Mouse (Mus musculus): Measurements from ENCODE around the gene Gm3238.
"Not testable (repeated sequence)": the region's sequence is repeated elsewhere in the genome, so short reads cannot be mapped to it uniquely, and the experiment has no call there.

Gene Gm3238

GRCm38 (mm10) chr10:77741924-77742688 is 29.0 kb downstream of the Gm3238 start, which contains the start of gene Gm18596:
Gene Gm18596, minus strand, starts transcription at chr10:77742638.
- not testable (repeated sequence) for DNase-seq (ENCODE audit: low spot score)

DNA sequence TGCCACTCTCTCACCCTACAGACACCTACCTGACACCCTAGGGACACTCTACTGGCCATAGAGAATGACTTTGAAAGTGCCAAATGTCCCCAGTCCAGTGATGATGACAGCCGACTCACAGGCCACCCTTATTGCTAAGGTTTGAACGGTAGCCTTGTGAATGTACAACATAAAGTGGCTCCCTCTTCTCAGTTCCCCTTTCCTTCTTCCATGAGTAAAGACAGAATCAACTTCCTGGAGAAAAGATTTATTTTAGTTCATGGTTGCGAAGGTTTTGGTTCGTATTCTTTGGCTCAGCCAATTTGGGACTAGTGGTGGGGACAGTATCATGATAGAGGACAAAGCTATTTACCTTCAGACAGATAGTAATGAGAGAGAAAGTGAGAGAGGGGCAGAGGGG is 32.2 kb downstream of the Gm3238 start:
- no peak for DNase-seq (ENCODE audit: low spot score)

DNA sequence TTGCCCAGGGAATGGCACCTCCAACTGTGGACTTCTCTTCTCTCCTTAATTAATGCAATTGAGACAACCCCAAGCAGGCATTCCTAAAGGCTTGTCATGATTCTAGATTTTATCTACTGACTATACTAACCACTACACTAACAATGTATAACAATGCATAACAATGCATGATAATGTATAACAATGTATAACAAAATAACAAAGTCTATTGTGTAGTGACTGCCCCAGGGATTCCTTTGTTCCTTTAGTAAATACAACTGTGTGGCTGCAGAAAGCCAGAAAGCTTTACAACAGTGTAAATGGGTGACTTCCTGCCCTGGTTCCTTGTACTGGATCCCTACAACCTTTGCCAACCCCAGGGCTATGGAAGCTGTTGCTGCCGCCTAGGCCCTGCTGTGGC is 35.2 kb downstream of the Gm3238 start:
- DNase-seq (ENCODE audit: low spot score): no peak

DNA sequence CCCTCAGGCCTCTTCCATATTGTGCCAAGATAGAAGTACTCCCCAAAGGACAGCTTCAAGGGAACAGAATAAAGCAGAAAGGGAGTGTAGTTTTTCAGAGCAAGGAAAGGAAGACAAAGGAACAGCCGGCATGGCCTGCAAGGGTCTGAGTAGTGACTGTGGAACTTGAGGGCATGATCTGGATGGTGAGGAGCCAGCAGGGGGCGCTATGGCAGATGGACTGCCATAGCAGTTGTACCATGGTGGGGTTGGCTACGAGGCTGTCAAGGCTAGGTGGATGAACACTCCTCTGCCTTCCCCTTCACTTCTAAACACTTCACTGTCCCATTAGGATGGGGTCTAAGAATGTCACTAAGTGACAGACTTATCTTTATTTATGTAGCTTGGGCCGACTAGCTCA is 41.9 kb downstream of the Gm3238 start:
- no peak for DNase-seq (ENCODE audit: low spot score)

GRCm38 (mm10) chr10:77728280-77728679 is 42.8 kb downstream of the Gm3238 start:
- no peak for DNase-seq (ENCODE audit: low spot score)

DNA sequence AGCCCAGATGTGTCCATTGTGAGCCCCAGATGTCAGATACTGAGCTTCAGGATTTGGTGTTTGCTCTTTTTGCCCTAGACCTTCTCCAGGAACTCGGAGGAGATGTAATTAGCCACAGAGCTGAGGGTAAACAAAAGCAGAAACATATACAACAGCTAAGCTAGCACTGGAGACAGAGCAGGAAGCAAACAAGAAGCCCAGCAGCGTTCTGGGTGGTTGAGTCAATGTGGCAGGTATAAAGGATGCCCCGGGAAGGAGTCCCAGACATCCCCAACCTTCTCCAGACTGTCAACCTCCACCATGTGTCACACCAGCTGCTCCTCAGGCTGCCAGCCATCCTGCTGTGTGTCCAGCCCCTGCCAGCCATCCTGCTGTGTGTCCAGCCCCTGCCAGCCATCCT is 44.9 kb downstream of the Gm3238 start, which contains the start of gene Gm10100:
Gm10100 (plus strand) TSS at position 301 of the 400 bp plus-strand sequence.
- no peak for DNase-seq (ENCODE audit: low spot score)

DNA sequence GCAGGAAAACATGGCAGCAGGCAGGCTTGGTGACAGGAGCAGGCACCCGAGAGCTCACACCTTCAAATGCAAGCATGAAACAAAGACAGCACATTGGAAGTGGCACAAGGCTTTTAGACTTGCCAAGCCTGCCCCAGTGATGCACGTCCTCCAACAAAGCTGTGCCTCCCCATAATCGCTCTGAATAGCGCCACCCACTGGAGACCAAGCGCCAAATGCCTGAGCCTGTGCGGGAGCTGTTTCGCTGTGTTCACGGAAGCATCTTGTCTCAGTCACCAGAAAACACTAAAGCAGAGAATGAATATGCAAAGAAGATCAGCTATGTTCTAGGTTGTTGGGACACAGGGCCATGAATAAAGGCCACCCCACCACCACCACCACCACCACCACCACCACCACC is 46.3 kb downstream of the Gm3238 start:
- DNase-seq (ENCODE audit: low spot score): no peak

All from MN1 (cell line).